Mouse (Mus musculus): Measurements from ENCODE around the gene Klhl28. TPM values are rescaled to one million over a fixed set of nuclear protein-coding genes. Genes with fewer than 3 reads are reported as not detected.

Klhl28 gene
- polyA plus RNA-seq, 1 experiment: 15.8 TPM

DNA sequence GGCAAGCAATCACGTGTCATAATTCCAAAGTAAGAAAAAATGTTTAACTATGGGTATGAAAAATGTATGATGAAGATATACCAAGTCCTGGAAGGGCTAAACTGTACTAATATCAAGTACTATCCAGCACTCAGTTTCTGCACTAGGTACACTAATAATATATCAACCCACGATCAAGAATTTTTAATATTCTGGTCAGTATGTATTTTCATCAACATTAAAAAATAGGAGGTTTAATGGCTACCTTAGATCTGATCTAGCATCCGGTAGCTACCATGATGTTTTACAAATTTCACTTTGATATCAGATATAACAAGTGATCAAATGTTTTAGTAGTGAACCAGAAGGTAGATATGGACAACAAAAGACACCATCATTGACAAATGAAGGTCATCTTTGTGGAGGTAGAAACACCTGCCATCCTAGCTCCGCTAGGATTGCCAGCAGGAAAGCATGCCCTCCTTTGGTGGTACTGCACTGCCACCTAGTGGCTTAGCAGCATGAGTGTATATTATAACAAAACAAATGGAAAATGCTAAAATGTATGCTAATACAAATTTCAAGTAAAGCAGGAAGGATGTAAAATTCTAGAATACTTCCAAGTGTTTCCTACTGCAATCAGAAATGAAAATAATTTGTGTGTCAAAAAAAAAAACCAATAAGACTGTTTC lies 68.1 kb downstream of the Klhl28 start:
- Histone ChIP-seq H3K4me3 (ENCODE audit: insufficient read depth, low read length) (no peak overlapping the region), H3K4me1 (ENCODE audit: control insufficient read depth, insufficient read depth, low read length) (no peaks in the 10 kb centered on the region), H3K27ac (ENCODE audit: insufficient read depth, low read depth, low read length) (no peak overlapping the region)
- no peak for TF ChIP-seq POLR2A (IDR thresholded peaks at IDR 0.05; ENCODE audit: borderline replicate concordance, low read depth, low read length)
- peak; percentile 90 for TF ChIP-seq CTCF (IDR thresholded peaks at IDR 0.05; ENCODE audit: low read depth, low read length)

Other genes with a start within 250 kb of the Klhl28 start
- 1.4 and 1.6 TPM in 2 replicates for gene Gm527, start 47.6 kb downstream of the Klhl28 start, polyA plus RNA-seq (2012; ENCODE audit: insufficient read depth, insufficient read length, missing spikeins)
- 15.2 and 20.5 TPM in 2 replicates for gene Togaram1, start 270 bp upstream of the Klhl28 start, polyA plus RNA-seq (2012; ENCODE audit: insufficient read depth, insufficient read length, missing spikeins)
- gene Prpf39, start 70.8 kb upstream of the Klhl28 start, polyA plus RNA-seq (2012; ENCODE audit: insufficient read depth, insufficient read length, missing spikeins): 59.0 and 70.6 TPM in 2 replicates
- gene Fkbp3, start 108.5 kb upstream of the Klhl28 start, polyA plus RNA-seq (2012; ENCODE audit: insufficient read depth, insufficient read length, missing spikeins): 62.2 and 74.3 TPM in 2 replicates
- gene Fancm, start 110.1 kb upstream of the Klhl28 start, polyA plus RNA-seq (2012; ENCODE audit: insufficient read depth, insufficient read length, missing spikeins): 7.0 and 7.6 TPM in 2 replicates
- 23.8 and 24.1 TPM in 2 replicates for gene Mis18bp1, start 207.1 kb upstream of the Klhl28 start, polyA plus RNA-seq (2012; ENCODE audit: insufficient read depth, insufficient read length, missing spikeins)

All from bone marrow macrophage, adult 2 months (primary cell).